Mouse (Mus musculus) embryo, embryonic 11.5 days (tissue): Measurements from ENCODE around the gene P4ha2.
"Not testable (repeated sequence)": the region's sequence is repeated elsewhere in the genome, so short reads cannot be mapped to it uniquely, and the experiment has no call there.

Source experiments
- DNase-seq: peaks from one replicate; pipeline ENCODE4 v3.0.0-alpha.2; 2012; ENCODE audit warnings: low read depth, low spot score

P4ha2 gene

DNA sequence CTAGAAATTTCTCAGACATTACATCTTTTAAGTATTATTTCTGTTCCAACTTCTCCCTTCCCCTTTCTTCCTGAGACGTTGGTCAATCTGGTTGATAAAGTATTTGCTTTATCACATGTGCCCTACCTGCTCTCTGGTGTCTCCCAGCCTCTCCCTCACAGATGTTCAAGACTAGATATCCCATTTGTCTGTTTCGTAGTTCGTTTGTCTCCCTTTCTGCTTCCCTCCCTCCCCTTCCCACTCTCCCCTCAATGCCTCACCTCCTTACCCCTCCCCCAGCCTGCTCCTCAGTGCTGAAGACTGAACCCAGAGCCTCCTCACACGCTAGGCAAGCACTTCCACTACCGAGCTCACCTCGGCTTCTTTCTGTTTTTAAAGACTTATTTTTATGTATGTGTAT is 35.0 kb downstream of the P4ha2 start:
- no peak for DNase-seq

DNA sequence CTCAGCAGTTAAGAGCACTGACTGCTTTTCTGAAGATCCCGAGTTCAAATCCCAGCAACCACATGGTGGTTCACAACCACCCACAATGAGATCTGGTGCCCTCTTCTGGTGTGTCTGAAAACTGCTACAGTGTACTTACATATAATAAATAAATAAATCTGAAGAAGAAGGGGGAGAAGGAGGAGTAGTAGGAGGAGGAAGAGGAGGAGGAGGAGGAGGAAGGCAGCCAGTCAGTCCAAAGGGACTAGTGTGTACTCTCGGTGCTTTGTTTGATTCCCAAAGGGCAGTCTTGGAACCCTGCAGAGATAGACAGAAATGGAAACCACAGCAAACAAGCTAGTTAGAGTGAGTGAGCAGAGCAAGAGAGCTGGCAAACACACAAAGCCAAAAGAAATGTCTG is 40.3 kb downstream of the P4ha2 start:
- not testable (repeated sequence) for DNase-seq

DNA sequence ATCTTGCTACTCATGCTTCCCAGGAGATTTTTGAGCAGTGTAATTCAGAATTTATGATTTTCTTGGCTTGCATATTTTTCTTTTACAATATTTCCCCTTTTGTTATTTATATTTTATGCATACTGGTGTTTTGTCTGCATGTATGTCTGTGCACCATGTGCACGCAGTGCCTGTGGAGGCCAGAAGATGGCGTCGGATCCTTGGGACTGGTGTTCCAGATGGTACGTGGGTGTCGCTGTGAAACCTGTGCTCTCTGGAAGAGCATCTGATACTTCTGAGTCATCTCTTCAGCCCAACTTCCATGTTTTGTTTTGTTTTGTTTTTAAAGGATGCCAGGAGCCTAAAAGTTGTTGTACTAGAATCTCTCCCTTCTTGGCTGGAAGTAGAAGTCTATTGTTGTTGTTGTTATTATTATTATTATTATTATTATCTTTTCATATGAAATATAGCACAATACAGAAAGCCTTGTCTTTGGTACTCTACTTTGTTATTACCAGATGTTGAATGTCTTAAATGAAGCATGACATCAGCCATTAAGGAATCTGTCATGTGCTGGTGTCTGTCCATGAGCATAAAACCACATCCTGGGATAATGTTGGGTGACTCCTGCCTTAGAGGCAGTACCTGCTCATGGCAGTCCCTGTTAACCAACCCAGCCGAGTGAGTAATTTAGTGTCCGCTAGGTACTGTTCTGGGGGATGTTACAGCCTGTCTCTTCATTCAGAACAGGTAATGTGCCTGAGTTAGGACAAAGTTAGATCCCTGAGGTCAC is 41.5 kb downstream of the P4ha2 start:
- DNase-seq, result no peak

DNA sequence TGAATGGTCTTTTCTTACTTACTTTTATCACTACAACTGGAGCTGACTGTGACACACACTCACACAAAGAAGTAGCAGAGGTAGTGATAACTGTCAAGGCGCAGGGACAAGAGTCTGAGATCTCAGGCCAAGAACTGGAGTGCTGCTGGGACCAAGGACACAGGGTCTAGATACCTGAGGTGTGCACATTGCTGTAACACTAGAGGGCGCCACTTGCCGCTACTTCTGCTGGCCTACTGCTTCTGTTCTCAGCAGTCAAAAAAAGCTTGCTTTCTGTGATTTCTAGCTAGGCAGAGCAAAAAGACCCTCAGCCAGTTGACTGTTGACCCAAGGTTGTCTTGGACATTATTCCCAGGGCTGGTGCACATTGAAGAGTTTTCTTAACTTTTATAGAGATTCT is 45.0 kb downstream of the P4ha2 start:
- DNase-seq, result no peak

DNA sequence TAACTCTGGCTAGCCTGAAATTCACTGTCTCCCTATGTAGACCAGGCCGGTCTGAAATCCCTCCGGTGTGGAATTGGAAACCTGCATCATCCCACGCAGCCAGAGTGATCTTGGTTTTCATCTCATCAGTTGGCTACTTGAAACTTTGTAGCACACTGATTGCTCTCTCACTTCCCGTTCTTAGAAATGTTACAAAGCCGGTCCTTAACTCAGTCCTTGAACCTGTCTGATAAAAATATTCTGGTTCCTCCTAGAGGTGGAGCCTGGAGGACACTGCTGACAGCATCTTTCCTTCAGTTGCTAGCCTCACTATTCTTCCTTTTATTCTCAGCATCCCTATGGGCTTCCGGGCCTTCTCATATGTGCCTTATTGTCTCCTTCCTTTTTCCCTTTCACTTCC is 46.1 kb downstream of the P4ha2 start:
- DNase-seq, result no peak

DNA sequence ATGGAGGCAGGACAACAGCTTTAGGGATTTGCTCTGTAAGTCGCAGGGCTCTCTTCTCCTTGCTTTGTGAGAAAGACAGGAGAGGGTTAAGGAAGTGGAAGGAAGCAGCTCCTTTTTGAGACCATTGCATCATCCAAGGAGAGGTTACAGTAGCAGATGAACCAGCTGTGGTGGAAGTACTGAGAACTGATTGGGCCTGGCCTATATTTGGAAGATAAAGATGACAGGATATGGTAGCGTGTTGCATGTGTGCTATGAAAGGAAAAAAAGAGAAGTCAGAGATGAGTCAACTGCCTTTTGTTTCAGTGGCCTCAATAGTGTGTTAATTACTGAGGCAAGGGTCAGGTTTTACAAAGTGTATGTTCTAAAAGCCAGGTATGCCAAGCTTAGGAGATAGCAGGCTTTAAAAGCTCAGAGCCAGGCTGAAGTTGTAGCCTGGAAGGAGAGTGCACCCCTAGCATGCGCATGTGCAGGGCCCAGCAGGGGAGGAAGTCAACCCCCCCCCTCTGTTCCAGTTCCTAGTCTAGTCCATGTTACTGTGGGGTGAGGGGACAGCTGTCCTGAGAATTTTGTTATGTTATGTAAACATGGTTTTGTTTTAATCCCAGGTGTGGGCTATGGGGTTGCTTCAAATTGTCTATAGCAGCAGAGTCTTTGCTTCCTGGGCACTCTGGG is 50.0 kb downstream of the P4ha2 start:
- DNase-seq, result no peak

DNA sequence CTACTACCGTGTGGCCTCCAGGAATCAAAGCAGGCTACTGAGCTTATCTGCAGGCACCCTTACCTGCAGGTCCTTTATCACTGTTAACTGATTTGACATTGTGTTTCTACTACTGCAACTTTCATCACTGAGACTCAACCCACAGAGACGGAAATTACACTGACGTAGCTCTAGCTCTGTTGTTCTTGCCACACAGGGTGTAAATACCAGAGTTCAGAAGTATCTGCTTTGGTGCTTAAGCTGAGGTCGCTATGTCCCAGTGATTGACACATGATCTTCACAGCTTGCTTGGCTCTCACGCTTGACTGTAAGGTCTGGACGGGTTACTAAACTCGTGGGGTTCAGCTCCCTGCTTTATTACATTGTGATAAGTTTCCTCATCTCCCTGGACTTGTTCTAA is 51.2 kb downstream of the P4ha2 start:
- no peak for DNase-seq

DNA sequence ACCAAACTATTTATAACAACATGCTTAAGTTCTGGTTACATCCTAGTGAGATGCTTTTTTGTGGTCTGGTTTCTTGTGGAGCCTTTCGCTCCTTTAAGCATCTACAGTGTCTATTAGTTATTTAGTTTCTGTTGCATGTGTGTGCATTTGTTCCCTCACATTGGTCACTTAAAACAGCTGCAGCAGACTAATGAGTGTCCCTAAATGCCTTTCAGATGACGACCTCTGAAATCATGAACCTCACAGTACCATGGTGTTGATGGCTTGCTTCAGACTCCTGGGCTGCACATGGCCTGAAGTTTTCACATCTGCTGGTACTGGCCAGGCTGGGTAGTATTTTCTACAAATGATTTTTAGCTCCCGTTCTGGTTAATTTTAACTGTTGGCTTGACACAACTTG is 53.1 kb downstream of the P4ha2 start:
- no peak for DNase-seq

DNA sequence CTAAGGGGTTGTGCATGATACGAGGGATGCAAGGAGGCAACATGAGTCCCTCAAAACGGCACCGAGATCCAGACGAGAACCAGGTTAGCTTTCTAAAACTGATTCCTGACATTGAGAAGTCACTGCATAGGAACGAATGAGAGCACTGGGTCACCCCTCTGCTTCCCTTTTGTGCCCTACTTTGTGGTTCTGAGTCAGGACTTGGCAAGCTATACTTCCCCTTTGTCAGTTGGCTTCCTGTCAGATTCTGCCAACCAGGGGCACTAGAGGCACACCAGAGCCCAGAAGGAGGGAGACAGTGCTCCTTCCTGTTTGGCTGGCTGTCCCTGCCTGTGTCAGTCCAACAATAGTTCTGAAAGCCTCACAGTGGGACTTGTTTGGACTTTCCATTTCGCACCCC is 56.0 kb downstream of the P4ha2 start:
- DNase-seq, result no peak

DNA sequence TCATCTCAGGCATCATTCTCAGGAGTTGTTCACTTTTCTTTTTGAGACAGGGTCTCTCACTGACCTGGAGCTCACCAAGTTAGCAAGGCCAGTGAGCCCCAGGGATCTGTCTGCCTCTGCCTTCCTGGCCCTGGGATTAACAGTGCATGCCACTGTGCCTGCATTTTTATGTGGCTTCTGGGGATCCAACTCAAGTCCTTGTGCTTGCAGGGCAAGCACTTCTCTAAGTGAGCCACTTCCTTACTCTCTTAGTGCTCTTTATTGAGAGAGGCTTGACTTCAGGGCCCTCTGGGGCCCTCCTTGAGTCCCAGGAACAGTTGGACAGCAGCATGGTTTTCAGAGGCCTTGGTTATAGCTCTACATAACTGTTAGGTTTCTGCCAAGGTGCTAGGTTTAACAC is 56.6 kb downstream of the P4ha2 start:
- no peak for DNase-seq

DNA sequence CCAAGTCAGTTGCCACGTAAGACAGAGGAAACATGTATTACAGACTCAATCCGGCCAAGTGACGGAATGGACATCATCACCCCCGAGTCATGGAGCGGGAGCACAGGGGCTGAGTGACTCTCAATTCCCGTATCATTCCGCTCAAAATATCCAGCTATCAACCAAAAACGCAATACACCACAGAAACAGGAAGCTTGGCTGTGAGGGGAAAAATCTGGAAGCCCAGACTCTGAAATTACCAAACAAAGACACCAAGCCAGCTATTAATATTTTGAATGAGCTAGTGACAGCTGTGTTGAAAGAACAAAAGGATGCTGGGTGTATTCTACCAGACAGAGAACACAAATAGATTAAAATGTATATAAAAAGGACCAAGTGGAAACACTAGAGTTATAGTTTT is 57.7 kb downstream of the P4ha2 start:
- no peak for DNase-seq

DNA sequence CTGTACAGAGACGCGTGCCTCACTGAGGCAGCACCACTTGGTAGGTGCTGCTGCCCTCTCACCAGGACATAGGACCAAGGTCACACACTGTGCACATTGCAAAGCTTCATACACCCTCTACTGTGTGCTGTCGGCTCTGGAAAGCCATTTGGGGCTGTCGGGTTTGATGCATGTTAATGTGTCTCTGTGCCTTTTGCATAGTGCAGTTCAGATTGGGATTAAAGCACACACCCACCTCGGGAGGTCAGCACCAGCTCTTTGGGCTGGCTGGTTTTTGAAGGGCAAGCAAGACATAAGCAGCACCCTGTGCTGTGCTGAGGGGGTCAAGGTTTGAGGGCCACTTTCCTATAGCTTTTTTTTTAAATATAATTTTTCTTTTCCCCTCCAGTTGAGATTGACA is 60.5 kb downstream of the P4ha2 start:
- DNase-seq, result no peak

DNA sequence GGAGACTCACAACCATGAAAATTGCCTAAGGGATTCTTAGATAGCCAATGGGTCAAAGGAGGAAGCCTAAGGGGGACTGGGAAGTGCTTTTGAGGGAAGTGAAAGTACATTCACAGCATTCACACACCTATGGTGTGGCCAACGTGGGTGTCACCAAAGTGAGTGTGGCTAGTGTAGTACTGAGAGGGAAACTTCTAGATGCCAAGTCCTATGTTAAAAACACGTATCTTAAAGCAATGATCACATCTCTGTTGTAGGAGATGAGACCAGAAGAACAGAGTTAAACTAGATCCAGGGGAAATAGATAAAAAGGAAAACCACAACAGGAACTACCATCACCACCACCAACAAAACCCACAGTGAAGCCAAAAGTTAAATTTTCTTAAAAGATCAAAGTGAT is 61.0 kb downstream of the P4ha2 start:
- DNase-seq, result no peak

DNA sequence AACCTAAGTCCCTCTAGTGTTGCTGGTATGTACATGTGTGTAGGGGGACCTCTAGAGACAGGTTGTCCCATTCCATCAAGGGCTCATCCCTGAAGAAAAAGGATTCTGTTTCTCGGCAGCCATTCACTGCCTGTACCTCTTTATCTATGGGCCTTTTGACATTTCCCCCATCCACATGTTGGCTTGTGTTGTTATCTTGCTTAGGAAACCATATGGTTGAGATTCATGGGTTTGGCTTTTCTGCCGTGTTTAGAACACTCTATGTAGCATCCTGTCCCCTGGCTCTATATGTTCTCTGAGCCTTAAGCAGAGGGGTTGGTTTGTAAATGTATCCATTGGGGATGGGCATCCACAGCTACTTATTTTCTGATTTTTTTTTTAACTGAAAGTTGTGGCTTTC is 61.6 kb downstream of the P4ha2 start:
- no peak for DNase-seq

DNA sequence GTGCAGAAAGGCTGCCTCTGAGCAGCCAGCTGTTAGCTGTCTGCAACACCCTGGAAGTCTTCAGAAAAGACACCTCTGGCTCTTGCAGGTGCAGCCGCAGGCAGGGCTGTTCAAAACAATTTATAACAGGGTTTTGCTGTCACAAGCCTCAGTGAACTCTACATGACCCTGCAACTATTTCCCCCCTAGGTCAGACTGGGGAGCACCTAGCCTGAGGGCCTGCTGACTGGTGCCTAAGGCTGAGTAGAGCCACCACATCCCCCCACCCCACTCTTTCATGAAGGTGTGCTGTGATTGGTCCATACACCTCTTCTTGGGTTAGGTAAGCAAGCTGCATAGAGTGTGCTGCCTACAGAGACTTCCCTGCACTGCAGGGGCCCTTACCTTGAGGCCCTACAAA is 63.1 kb downstream of the P4ha2 start:
- DNase-seq, result peak; percentile 3

DNA sequence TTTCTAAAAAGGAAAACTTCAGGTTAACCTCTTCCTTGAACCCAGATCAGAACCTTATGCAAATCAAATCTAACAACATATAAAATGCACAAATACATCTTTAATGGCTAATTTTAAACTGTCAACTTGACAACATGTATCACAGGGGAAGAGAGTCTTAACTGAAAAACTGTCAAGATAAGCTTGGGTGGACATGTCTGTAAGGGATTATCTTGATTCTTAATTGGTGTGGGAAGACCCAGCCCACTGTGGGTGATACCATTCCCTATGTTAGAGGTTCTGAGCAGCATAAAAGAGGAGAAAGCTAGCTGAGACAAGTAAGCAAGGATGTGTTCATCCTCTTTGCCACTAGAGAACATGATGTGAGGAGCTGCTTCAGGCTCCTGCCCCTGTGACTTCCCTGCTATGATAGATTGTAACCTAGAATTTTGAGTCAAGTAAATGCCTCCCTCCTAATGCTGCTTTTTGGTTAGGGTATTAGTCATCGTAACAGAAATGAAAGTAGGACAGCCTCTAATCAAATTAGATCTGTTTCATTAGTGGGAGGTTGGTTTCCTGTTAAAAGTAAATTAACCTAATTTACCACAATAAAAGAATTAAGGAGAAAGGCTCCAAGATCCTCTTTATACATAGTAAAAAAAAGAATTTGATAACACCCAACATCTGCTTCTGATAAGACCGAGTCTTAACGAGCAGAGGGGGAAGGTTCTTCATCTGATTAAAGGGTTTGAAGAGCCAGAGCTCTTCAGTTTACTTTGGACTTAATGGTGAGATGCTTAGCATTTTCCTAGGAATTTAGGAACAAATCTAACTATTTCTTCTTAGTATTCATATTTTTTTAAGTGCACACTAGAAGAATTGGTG is 69.8 kb downstream of the P4ha2 start:
- DNase-seq, result no peak

DNA sequence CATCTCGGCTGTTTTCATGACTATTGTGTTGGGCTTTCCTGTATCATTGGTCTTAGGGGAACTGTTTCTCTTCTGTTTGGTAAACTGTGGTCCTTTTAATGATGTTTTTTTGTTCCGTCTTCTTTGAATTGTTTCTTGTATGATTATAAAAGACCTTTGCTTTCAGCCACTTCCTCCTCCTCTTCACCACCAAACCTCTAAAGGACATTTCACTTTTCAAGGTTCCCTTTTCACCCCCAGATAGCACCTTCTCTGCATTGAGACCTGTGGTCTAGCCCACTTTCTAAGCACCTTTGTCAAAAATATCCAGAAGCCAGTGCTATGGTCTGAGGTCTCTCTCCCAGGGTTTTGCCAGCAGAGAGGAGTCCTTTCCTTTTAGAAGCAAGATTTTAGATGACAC is 71.3 kb downstream of the P4ha2 start:
- DNase-seq, result no peak

DNA sequence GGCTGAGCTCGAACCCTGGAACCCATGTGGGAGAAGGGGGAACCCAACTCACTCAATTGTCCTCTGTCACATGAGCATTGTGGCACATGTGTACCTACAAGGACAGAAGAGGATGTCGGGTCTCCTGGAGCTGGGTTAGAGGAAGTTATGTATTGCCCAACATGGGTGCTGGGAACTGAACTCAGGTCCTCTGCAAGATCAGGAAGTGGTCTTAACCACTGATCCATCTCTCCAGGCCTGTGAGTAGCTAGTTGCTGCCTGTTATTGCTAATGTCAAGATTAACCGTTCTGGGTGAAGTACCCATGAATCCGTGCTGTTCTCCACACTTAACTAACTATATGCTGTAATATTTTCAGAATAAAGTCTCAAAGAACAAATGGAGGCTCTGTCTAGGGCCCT is 74.3 kb downstream of the P4ha2 start:
- no peak for DNase-seq

DNA sequence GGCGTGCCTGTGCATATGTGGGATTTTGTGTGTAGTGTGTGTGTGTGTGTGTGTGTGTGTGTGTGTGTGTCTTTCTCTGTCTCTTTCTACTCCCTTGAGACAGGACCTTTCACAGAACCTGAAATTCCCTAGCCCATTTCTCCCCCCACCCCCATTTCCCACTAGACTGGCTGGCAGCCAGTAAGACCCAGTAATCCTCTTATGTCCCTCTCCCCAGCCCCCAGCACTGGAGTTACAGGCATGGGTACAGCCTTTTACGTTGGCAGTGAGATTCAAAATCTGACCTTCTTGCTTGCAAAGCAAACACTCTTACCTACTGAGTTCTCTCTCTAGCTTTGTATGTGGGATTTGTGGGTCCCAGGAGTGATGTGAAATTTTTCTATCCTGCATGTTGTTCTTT is 75.0 kb downstream of the P4ha2 start:
- DNase-seq, result no peak
